Mouse (Mus musculus) ZHBTc4 (cell line): ENCODE results near the gene Slc7a11.
"Not testable (repeated sequence)": the region's sequence is repeated elsewhere in the genome, so short reads cannot be mapped to it uniquely, and the experiment has no call there.

ENCODE experiments used
- DNase-seq: peaks from one replicate; pipeline ENCODE4 v3.0.0-alpha.2; 2011; ENCODE audit warnings: low read depth, low spot score

Slc7a11 gene

DNA sequence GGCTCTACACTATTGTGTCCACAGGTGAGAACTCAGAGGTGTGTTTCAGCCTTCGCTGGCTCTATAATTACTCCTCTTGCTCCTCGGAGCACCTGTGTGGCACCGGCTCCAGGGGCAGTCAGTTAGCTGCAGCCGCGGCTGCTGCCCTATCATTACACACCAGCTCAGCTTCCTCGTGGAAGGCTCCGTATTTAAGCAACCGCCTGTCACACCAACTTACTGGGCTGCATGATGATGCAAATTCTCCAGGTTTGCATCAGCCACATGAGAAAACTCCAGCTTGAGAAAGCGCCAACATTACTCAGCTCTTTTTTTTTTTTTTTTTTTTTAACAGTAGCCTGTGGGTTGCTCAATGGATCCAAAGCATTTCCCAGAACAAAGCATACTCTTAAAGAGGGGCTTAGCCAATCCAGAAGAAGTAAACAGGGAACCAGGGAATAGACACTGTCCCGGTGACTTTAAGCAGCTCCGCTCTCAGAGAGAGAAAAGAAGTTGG lies at the start of gene Slc7a11:
Gene Slc7a11, minus strand, starts transcription at position 194 of the 496 bp plus-strand sequence.
- DNase-seq = peak; percentile 53

DNA sequence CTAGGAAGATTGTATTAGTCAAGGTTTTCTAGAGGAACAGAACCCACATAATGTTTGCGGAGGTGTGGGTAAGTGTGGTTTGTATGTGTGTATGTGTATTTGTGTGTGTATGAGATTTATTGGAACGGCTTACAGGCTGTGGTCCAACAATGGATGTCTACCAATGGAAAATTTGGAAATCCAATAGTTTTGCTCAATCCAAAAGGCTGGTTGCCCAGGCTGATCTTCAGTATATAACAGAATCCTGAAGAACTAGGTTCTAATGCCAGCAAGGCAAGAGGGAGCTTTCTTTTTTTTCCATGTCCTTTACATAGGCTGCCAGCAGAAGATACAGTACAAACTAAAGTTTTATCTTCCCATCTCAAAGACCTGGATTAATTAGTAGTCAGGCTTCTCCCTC lies 48.3 kb upstream of the Slc7a11 start:
- DNase-seq = no peak

DNA sequence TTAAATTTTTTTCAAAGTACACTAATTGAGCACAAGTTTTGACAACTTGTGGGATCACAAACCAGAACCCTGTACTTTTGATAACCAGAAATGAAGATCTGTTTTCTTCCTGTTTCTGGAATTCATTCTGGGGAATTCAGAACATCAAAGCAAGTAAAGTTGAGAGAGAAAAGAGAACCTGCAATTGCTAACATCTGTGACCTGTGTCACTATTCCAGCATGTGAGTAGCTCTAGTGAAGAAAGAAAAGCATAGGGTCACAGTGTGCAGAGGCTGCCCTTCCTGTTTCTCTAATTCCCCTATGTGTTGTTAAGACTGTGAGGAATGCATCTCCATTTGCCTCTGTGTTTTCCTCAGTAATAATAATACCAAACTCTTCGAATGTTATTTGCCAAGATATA lies 40.7 kb upstream of the Slc7a11 start:
- no peak for DNase-seq

DNA sequence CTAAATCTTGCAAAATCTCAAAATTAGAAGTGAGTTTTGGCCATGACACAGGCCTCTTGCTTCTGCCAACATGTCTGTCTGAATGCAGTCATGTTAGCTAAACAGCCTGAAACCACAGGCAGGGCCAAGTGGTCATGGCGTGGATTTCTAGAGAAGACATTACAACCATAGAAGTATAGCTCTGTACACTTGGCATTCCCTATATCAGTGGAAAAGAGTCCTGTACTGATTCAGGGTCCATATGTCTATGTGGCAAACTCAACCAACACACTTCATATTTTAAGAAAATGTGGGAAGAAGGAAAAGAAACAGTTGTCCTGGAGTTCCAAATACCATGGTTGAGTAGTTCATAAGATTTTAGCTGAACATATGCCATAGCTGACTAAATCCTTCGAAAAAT lies 18.8 kb upstream of the Slc7a11 start:
- no peak for DNase-seq

DNA sequence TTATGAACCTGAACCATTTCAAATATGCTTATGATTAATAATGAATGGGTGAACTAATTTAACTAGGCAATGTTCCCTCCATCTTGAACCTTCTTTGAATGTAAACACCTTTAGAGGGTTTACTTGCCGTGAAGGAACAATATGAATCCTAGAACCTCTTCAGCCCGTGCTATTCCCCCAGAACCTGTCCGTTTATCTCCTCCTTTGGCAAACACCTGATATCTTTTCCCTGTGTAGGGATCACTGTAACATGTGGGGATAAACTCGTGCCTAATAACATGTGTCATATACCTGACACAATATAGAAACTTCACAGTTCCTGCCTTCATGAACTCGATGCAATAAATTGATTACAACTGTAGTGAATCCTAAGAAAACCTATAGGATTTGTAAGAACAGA lies 13.7 kb upstream of the Slc7a11 start:
- no peak for DNase-seq

DNA sequence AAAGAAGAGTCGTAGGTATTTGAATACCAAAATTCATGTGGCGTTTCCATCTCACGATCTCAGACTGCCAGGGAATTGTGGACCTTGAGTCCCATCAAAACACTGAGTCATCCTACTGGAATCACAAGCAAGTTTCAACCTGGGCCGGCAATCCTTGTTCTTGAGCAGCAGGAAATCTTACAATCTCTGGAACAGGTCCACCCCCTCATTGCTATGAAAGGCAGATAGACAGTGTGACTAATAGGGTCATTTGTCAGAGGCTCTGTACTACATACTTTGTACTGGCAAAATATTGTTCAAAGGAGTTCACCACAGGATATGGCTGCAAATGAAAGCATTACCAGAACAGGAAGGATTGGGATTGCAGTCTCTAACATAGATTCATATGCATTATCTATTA lies 13.2 kb upstream of the Slc7a11 start:
- no peak for DNase-seq

DNA sequence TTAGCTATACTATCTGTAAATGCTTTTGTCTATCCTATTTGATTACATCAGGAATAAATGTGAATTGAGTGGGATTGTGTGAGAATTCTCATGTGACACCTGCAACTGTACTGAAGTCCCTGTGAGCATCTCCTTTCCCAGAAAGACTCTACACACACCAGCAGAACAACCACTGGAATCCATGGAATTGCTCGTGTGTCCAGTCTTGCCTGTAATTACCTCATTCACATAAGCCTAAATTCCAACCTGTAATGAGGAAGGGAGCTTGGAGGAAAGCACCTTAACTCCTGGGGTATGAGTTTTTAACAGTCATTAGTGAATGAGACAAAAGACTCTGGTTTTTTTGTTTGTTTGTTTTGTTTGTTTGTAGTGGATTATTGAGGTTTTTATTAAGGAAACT lies 12.6 kb upstream of the Slc7a11 start:
- no peak for DNase-seq

DNA sequence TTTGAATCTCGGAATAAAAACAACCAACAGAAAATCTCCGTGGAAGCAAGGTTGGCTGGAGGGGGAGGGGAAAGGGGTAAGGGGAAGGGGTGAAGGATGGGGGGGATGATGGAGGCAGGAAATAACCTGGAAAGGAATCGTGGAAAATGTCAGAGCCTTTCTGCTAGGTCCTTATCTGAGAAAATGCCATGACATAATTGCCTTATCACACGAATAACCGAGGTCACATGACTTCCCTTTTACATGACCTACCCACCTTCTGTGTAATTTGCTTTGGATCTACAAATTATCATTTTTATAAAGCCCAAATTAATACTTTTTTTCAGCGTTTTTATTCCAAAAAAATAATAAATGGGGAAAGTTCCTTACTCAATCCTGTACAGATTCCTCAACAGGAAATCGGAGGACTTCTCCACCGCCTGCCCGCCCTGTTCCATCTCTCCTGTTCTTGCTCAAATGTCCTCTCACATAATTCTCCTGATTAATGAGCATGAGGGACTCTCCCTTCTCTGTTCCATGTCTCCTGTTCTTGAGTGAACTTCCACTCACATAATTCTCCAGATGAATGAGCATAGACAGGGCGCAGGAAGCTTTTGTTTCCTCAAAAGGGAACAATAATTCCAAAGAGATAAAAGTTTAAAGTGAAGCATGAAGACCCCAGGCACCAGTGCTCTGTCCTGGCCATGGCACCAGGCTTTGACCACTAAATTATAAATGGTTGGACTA lies 1.8 kb upstream of the Slc7a11 start:
- no peak for DNase-seq

DNA sequence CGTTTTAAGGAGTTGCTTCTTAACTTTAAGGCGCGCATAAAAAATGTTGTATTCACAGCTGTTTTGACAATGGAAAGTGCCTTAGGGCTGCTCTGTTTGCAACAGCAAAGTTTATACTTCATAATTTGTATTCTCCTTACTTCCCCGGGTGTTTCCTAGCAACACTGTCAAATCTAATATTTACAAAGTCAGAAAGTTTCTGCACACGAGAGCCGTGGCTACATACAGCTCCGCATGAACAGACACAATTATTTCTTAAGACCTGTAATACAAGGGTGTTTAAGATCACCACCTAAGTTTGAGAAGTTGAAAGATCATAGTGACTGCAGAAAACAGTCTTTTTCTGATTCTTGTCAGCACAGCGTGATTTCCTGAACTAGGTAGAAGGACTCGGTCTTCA lies 528 bp upstream of the Slc7a11 start:
- no peak for DNase-seq

DNA sequence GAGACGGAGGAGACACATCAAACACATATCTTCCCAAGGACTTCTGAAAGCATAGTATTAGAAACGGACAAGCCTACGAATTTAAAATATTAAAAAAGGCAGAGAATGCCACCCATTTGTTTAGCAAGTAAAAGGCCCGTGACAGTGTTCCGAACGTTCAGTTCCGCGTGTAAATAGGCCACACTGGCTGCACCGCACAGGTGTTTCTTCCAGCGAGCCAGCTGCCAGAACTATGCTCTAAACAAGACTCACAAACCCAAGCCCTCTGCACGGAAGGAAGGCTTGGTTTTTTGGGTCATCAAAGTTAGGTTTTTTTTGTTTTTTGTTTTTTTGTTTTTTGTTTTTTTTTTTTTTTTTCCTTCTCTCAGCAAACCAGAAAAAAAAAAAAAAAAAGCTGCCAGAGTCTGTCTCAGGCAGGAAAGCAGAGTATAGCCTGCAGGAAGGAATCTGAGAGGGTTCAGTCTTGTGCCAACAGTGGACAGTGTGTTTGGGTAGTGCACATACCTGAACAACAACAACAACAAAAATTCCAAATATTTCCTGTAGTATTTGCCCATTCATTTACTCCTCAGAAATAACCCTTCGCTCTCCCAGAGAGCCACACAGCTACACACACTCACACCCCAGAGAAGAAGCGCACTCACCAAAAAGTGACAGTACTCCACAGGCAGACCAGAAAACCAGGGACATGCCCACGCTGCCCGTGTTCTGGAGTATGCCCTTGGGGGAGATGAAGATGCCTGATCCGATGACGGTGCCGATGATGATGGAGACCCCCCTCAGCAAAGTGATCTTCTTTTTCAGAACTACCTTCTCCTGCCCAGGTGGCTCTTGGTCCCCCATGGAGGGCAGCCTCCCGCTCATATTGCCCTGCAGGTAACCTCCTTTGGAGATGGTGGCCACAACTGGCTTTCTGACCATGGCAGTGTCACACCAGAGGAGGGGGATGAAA lies 797 bp downstream of the Slc7a11 start:
- peak; percentile 2 for DNase-seq

DNA sequence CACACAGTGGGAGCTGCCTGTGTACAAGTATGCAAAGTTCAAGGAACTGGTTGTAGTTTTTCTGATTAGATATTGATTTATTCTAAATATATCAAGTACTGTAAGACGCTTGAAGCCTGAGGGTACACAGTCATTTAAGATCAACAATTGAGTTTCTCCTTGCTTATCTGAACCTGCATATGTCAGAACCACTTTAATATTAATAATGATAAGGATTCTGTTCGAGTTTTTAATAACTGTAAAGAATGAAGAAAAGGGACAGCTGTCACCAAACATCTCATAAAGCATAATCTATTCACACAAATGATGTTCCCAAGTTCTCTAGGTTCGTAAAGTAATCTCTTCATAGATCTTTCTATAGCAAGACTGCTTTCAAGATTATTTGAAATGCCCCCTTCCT lies 2.1 kb downstream of the Slc7a11 start:
- DNase-seq = no peak

DNA sequence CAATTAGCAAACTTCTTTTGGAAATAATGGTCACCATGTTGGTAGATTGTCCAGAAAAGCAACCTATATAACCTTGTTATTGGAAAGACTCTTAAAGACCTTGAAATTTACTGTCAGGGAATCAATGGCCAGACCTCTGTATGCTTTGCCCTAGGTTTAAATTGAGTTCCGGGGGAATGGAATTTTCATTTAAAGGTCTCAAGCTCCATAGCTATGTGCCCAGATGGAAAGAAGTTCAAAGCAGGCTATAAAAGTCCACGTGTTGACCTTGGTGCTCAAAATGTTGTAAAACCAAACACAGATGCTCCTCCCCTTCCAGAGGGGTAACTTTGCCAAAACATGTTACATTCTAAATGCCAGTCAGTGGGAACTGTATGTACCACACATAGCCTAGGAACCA lies 3.0 kb downstream of the Slc7a11 start:
- DNase-seq = no peak

DNA sequence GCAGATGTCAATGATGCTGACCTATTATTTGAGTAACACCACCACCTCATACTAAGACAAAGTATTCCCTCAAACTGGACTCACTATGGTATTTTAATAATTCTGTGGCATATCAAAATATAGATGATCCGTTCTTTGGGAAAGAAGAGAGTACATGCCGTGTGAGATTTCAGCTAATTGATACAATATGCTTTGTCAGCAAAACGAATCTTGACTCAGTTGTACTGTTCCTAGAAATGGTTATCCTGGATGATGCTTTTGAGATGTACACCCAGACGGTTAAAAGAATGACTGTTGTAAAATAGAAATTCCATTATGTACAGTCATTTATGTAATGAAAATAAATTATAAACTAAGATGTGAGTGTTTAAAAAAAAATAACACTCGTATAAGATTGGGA lies 4.0 kb downstream of the Slc7a11 start:
- no peak for DNase-seq

DNA sequence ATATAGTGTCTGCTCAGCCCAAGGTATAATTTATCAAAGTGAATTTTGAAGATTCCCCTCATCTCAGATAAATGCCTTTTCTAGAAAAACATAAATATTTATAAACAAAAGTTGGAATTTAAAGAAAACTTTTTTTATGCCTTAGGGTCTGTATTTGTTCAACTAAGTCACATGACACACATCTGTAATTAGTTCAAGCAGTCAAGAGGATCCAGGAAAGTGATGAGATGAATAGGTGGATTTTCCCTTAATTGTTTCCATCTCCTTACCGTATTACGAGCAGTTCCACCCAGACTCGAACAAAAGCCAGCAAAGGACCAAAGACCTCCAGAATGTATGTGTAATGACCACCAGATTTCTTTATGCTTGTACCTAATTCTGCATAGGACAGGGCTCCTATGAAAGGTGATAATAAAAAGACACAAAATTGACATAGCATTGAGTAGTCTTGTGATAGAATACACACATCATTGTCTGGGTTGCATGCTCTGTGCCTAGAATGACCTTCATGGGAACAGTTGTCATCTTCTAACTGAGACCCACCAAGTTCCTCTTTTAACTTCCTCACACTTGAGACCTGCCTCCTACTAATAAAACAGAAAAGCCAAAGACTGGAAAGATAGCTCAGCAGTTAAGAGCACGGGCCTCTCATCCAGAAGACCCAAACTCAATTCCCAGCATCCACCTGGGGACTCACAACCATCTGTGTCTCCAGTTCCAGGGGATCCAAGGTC lies 4.7 kb downstream of the Slc7a11 start:
- no peak for DNase-seq

DNA sequence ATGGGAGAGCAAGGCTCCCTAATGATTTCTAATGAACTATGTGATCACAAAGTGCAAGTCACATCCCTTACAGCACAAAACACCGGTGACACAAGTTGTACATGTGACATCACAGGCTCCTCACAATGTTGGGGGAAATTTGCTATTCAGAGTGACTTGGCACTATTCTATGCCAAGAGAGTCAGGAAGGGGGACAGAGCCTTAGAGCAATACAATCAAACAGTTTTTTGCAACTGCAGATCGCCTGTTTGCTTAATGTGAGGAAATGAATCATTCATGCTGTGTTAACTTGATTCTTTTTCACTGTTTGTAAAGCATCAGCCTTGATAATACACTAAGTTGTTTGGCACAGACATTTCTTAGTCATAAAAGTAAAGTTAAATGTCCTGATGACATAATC lies 5.3 kb downstream of the Slc7a11 start:
- DNase-seq = not testable (repeated sequence)

DNA sequence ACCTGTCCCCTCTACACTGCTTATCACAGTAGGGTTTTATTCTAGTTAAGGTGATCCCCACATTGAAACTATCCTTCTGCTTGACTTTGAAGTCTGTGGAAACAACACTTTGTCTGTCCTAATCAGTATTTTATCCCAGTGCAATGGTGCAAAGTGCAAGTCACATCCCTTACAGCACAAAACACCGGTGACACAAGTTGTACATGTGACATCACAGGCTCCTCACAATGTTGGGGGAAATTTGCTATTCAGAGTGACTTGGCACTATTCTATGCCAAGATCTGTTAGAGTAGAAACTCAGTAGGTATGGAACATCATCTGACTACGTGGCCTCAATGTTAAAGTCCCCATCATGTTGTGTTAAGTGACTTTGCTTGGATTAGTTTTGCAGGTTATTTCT lies 7.0 kb downstream of the Slc7a11 start:
- not testable (repeated sequence) for DNase-seq

DNA sequence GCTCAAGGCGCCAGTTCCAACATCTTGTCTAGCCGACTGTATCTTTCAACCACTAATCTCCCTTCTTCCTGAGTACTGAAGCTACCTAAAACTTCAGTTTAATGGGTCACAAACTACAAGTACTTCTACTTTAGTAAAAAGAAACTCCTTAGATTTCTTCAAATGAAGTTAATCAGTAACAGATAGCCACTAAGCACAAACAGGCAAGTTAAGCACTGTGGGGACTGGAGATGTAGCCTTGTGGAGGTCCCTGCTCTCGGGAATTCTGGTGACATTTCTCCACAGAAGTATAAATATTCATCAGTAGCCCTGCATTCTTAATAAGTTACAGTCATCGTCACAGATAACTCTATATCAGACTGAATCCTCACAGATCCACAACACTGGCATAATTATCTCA lies 9.6 kb downstream of the Slc7a11 start:
- DNase-seq = no peak

DNA sequence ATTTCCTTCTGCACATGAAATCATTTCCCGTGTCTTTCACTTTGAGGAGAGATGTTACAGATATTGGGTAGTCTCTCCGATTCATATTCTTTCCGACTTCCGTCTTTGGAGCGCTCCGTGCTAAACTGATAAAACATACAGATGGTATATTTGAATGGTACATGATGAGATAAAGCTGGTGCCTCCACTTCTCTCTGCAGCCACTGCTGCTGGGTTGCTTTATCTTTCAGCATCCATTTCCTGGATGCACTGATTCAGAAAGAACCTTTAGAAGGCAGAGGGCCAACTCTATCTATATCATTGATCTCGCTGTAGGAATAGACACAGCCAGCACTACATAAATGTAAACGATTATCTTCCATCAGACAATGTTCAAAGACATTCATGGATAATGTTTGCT lies 12.6 kb downstream of the Slc7a11 start:
- no peak for DNase-seq

DNA sequence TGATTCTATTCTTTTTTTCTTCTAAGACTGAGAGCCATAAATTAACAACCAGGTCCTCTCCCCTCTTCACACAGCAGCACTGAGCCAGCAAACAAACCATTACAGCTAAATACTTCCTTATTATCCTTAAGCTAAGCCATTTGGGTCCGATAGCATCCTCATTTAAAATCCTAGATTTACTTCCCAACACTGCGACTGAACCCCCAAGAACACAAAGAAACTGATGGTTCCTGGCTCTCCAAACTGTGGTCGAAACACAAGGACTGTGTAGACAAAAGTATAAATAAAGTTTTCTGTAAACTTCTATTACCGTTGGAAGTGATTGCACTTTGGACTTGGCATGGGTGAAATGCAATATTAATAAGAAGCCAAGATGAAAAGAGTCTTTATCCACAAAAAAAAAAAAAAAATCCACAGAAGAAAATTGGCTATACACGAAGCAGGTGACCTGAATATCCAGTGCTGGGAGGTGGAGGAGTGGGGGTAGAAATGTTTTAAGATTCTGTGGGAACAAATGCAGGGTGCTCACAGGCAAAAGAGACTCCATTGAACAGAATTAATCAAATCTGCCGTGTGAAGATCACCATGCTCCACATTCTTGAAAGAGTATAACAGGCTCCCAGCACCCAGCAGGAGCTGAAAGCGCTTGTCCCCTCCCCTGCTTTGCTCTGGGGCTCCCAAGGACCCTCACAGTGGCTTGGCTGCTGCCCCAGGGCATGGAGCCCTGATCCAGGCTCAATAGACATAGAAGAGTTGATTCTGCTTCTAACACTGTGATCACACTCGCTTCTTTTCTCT lies 21.7 kb downstream of the Slc7a11 start:
- no peak for DNase-seq

DNA sequence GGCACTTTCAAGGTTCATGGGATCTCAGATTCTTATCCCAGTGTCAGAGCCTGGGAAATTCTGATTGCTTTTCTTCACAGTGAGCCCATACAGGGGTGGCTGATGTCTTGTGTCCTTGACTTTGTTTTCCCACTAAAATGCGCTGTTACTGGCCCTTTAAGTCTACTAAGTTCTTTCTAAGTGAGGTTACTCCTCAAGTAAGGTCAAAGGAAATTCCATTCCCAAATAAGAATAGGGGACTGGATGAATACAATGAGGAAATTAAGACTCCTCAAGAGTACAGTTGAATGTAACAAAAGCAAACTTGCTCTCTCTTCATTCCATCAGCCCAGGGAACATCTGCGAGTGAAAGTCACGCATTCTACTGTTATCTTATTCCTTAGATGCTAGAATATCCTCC lies 24.3 kb downstream of the Slc7a11 start:
- DNase-seq = peak; percentile 51

DNA sequence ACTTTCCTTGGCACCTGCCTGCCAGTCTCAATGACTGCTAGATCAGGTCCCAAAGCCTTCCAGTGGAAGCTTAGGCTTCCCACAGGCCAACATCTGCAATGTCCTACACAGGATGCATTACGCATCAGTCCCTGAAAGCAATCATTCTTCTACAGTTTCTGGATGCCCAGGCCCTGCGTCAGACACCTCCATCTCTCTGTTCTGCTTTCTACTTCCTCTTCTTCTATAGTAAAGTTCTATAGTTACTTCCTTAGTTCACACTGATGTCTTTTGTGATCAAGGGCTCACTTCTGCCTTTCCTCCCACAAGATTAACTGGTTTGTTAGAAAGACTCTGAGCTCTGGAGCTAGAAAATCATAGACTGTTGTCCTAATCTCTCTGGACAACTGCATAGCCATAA lies 36.6 kb downstream of the Slc7a11 start:
- DNase-seq = no peak
